Mouse (Mus musculus) hindbrain, embryonic 11.5 days (tissue): ENCODE data around the gene Faap20. TPM values are rescaled to one million over a fixed set of nuclear protein-coding genes. Genes with fewer than 3 reads are reported as not detected.
A peak's percentile ranks its signal among the peaks of the same experiment; 100 is the strongest.

ENCODE experiments used
- ATAC-seq: fragments of 200-750 bp; cut with Nextera tagmentation; 2 replicates; pipeline ENCODE4 v1.8.0; 2017; ENCODE audit warnings: mild to moderate bottlenecking, moderate TSS enrichment, moderate library complexity; ENCODE audit not compliant: low FRiP score
- DNase-seq: peaks from one replicate; pipeline ENCODE4 v3.0.0-alpha.2; 2015; ENCODE audit warnings: low spot score
- H3K27ac ChIP-seq: fragments of 300-500 bp; sonication (generic); 2 replicates; pipeline ENCODE4 v1.5.1; 2014; ENCODE audit warnings: mild to moderate bottlenecking, low read depth, low read length
- H3K27me3 ChIP-seq: fragments of 300-500 bp; sonication (generic); 2 replicates; pipeline ENCODE4 v1.6.1; 2014; ENCODE audit warnings: mild to moderate bottlenecking, low read length, moderate library complexity, mixed read lengths; ENCODE audit not compliant: control insufficient read depth, insufficient read depth
- H3K36me3 ChIP-seq: fragments of 300-500 bp; sonication (generic); 2 replicates; pipeline ENCODE4 v1.6.1; 2014; ENCODE audit warnings: mild to moderate bottlenecking, low read length, moderate library complexity, mixed read lengths; ENCODE audit not compliant: control insufficient read depth, insufficient read depth
- H3K4me1 ChIP-seq: fragments of 300-500 bp; sonication (generic); replicated peaks from 2 replicates; pipeline ENCODE4 v1.6.1; 2014; ENCODE audit warnings: low read length, mixed read lengths; ENCODE audit not compliant: control insufficient read depth, insufficient read depth
- H3K4me2 ChIP-seq: fragments of 300-500 bp; sonication (generic); replicated peaks from 2 replicates; pipeline ENCODE4 v1.6.1; 2014; ENCODE audit warnings: mild to moderate bottlenecking, low read depth, low read length
- H3K4me3 ChIP-seq: fragments of 300-500 bp; sonication (generic); 2 replicates; pipeline ENCODE4 v1.5.1; 2014; ENCODE audit warnings: low read depth, low read length
- H3K9ac ChIP-seq: fragments of 300-500 bp; sonication (generic); 2 replicates; pipeline ENCODE4 v1.6.1; 2014; ENCODE audit warnings: low read depth, low read length
- H3K9me3 ChIP-seq: fragments of 300-500 bp; sonication (generic); 2 replicates; pipeline ENCODE4 v1.6.1; 2016; ENCODE audit warnings: low read length; ENCODE audit not compliant: control insufficient read depth
- WGBS: fragments of 180-500 bp; shearing (Covaris S2); extraction: QIAGEN DNeasy Blood & Tissue Kit; methylation state at CpG from one replicate; pipeline ENCODE4 v1.1.7; 2014; 5-methylcytosine and 5-hydroxymethylcytosine counted together
- polyA plus RNA-seq: library from polyadenylated mRNA; unstranded; fragments of >200 nt; fragmentation: Nextera tagmentation; extraction: Ambion mirVana; gene quantifications from 2 replicates; pipeline ENCODE4 v1.2.1, GENCODE M21; 2014

The Faap20 gene
- polyA plus RNA-seq = 99.0 and 99.3 TPM in 2 replicates

DNA sequence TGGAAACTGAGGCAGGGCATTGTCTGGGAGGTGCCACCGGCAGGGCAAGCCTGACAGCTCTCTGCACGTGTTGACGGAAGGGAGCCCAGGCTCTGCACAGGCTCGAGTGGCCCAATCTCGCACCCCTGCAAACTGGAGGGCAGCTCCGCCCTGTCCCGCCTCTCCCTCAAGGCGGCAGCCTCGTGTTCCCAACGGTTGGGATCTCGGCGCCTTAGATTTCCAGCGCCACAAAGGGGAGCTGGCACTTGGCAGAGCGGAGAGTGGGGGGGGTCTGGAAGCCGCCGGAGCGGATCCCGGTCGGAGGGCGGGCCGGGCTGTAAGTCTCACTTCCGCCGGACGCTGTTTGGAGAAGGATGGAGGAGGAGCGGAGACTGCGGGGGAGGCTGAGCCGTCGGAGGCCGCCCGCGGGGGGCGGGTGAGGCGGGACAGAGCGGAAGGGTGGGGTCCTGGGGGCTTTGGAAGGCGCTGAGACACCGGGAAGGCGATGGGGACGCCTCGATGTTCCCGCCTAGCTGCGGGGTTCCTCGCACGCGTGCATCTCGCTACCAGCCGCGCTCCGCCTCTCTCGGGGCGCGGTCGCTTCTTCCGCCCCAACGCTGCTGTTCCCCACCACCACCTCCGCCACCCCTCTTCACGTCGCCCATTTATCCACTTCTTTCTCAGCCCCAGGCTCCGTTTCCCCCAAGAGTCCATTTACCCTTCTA lies at the start of gene Faap20:
TSS of gene Faap20 (plus strand) at position 155 of the 704 bp plus-strand sequence.
- Histone ChIP-seq H3K4me1 (no peaks in the 10 kb centered on the region; the same call in none of the 2 replicates), H3K27me3 (no peaks in the 10 kb centered on the region), H3K9me3 (no peaks in the 10 kb centered on the region), H3K27ac (peak within 1 kb of the TSS; percentile 98), H3K4me2 (peak within 1 kb of the TSS; percentile 90), H3K4me3 (peak within 1 kb of the TSS; percentile 61), H3K36me3 (no peaks in the 10 kb centered on the region), H3K9ac (peak within 1 kb of the TSS; percentile 91)
- DNase-seq (peak; percentile 91), ATAC-seq (peak; percentile 92)
- 0% methylated on average over 29 of the region's 58 CpGs for WGBS

DNA sequence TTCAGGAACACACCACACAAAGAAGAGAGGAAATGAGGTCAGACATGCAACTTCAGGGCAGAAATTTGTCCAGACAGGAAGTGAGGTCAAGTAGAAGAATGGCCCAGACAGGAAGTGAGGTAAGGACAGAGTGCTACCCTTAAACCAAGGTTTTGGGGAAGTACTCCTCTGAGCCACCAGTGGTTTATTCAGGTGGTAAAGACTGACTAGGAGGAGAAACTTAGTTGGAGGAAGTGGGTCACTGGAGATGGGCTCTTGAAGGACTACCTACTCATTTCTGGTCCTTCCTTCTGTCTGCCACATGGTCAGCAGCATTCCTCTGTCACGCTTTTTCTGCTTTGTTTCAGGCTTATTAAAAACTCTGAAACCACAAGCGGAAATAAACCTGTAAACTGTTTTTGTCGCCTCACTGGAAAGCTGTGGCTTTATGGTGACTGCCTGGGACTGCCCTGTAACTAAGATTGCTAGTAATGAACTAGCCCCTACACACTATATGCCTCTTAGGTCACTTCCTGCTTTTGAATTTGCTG lies 48.7 kb upstream of the Faap20 start:
- H3K4me1 ChIP-seq = 0 out of 2 replicates have a peak, but pooled peaks cover 4% of the 10 kb centered on the region
- 84% methylated on average over 3 of the region's 3 CpGs for WGBS

DNA sequence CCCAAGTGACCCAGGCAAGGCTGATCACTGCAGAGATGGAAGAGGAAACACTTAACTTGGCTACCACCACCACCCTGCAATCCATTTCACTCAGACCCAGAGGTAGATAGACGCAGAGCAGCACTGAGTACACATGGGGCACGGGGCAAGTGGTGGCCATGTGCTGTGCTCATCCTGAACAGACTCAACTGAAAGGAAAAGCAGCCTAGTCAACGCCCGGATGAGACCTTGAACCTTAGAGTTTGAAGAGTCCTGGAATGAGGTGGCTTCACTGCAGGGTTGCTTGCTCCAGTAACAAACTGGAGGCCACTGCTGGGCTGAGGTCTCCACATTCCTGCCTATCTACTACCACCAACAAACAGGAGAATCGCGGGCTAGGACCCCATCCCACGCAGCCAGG lies 47.8 kb upstream of the Faap20 start:
- Histone ChIP-seq H3K9ac (no peak overlapping the region), H3K27me3 (no peaks in the 10 kb centered on the region), H3K4me1 (peaks cover 6% of the 10 kb centered on the region; the same call in 1 of the 2 replicates), H3K4me2 (no peak overlapping the region), H3K27ac (no peak overlapping the region), H3K4me3 (no peak overlapping the region), H3K9me3 (no peaks in the 10 kb centered on the region), H3K36me3 (no peaks in the 10 kb centered on the region)
- WGBS = 92% methylated on average over 7 of the region's 7 CpGs
- ATAC-seq = no peak
- DNase-seq = no peak

More for the DNA sequence above, 48.7 kb upstream of the Faap20 start:
- H3K9ac ChIP-seq = no peak overlapping the region
- ATAC-seq (no peak), DNase-seq (no peak)
- no peak overlapping the region for H3K4me2 ChIP-seq
- H3K36me3 ChIP-seq = no peaks in the 10 kb centered on the region
- no peaks in the 10 kb centered on the region for H3K9me3 ChIP-seq
- no peak overlapping the region for H3K4me3 ChIP-seq
- no peak overlapping the region for H3K27ac ChIP-seq
- no peaks in the 10 kb centered on the region for H3K27me3 ChIP-seq

DNA sequence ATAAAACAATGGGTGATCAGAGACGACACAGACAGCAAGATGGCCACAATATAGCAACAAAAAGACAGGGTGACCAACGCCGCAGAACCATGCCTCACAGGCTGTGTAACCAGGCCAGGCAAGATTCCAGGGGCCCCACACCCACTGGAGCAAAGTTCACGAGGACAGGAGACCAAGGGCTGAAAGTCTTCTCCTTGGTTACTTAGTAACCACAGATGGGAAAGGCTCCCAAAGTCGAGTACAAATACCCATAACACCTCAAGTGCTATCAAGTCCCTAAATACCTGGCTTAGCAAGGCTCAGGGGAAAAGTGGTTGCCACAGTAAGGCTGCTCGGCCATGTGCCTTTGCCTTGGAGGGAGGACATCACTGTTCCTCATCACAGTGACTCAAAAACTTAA lies 43.7 kb upstream of the Faap20 start:
- Histone ChIP-seq H3K9me3 (no peaks in the 10 kb centered on the region), H3K4me2 (no peak overlapping the region), H3K27ac (no peak overlapping the region), H3K9ac (no peak overlapping the region), H3K36me3 (no peaks in the 10 kb centered on the region), H3K4me3 (no peak overlapping the region), H3K27me3 (no peaks in the 10 kb centered on the region), H3K4me1 (peaks cover 14% of the 10 kb centered on the region; the same call in 1 of the 2 replicates)
- WGBS = 62% methylated on average over 6 of the region's 6 CpGs
- ATAC-seq = no peak
- DNase-seq = no peak

DNA sequence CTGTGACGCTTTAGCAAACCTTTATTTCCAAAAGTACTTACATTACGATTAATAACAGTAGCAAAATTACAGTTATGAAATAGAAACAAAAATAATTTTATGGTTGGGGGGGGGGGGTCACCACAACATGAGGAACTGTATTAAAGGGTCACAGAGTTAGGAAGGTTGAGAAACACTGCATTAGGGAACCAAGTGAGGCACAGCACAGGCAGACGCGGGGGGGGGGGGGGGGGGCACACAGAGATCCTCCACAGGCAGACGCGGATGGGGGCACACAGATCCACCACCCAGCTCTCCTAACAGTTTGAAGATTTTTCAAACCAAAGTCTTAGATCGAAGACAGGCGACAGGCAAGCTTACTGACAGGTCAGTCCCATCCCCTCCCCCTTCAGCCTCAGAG lies 43.1 kb upstream of the Faap20 start:
- peaks cover 14% of the 10 kb centered on the region; the same call in 1 of the 2 replicates for H3K4me1 ChIP-seq
- no peaks in the 10 kb centered on the region for H3K27me3 ChIP-seq
- H3K9me3 ChIP-seq = no peaks in the 10 kb centered on the region
- H3K27ac ChIP-seq = no peak overlapping the region
- no peak for ATAC-seq
- H3K9ac ChIP-seq = no peak overlapping the region
- no peak overlapping the region for H3K4me3 ChIP-seq
- no peak for DNase-seq
- WGBS = 80% methylated on average over 6 of the region's 8 CpGs
- no peak overlapping the region for H3K4me2 ChIP-seq
- H3K36me3 ChIP-seq = no peaks in the 10 kb centered on the region

DNA sequence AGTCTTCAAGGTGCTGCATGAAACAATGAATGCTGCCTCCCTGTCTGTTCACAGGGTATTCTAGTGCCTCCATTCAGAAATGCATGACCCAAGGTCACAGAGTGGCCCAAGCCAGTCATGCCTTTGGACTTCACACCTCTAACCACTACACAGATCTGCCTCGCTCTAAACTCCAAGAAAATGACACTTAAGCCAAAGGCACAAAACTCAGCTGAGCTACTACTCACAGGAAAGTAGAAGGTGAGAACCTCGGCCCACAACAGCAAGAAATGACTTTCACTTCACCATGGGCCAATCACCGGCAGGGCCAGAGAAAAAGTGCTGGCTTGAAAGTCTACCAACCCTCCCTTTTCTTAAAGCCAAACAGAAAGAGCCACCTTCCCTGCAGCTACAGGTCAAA lies 41.8 kb upstream of the Faap20 start:
- no peak overlapping the region for H3K4me2 ChIP-seq
- H3K4me3 ChIP-seq = no peak overlapping the region
- no peaks in the 10 kb centered on the region for H3K36me3 ChIP-seq
- peaks cover 14% of the 10 kb centered on the region; the same call in 1 of the 2 replicates for H3K4me1 ChIP-seq
- no peaks in the 10 kb centered on the region for H3K27me3 ChIP-seq
- H3K9me3 ChIP-seq = no peaks in the 10 kb centered on the region
- ATAC-seq (no peak), DNase-seq (no peak)
- no peak overlapping the region for H3K9ac ChIP-seq
- WGBS = 45% methylated on average over 3 of the region's 3 CpGs
- H3K27ac ChIP-seq = no peak overlapping the region

DNA sequence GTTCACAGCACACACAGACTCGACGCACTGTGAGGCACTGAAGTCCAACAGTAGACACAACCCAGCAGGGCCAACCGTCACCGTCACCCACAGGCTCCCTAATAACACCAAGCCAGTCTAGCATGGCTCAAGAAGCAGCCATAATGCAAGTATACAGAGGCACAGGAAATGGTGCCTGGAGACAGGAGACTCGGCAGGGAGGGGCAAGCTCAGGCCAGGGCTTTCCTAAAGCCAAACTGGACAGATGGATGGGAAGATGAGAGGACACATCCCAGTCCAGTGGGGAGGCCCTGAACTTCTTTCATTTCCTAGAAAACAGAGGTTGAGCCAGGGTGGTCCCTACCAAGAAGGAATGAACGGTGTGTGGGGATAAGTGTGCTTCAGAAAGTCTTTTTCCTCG lies 41.0 kb upstream of the Faap20 start:
- Histone ChIP-seq H3K4me2 (no peak overlapping the region; the same call in 1 of the 2 replicates), H3K4me1 (peaks cover 16% of the 10 kb centered on the region), H3K36me3 (no peaks in the 10 kb centered on the region), H3K4me3 (no peak overlapping the region), H3K27me3 (no peaks in the 10 kb centered on the region), H3K9ac (no peak overlapping the region), H3K9me3 (no peaks in the 10 kb centered on the region), H3K27ac (peak overlapping the region; percentile 68)
- no peak for DNase-seq
- WGBS = 54% methylated on average over 7 of the region's 7 CpGs
- no peak for ATAC-seq

DNA sequence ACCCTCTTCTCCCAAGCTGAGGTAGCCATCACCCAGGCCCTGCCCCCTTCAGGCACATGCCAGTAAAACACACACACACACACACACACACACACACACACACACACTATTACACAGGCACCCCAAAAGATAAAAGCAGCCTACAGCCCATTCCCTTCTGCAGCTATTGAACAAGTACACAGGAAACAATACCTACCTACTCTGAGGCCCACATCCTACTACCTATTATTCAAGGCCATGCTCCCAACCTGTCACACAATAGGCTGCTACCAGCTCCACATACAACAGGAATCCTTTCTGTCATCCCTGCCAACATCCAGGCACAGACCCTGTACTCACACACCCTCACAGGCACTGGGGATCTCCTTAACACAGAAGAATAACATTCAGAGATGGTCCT lies 40.5 kb upstream of the Faap20 start:
- peaks cover 18% of the 10 kb centered on the region for H3K4me1 ChIP-seq
- H3K27ac ChIP-seq = no peak overlapping the region

DNA sequence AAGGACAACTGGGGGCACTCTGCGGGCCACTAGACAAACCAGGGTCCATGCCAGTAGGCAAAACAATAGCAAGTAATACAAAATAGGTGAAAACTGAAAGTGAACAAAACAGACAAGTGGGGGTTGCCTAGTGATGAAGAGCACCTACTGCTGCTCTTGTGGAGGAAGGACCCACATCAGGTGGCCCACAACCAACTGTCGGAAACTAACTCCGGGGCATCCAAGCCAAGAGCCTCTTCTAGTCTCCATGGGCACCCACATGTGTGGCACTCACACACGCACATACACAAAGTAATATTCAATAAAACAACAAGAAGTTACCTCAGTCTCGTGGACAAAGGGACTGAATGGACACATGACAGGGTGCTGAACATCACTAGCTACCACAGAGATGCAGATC lies 40.1 kb upstream of the Faap20 start:
- Histone ChIP-seq H3K4me2 (no peak overlapping the region), H3K9me3 (no peaks in the 10 kb centered on the region), H3K9ac (no peak overlapping the region), H3K27me3 (no peaks in the 10 kb centered on the region), H3K36me3 (no peaks in the 10 kb centered on the region), H3K4me3 (no peak overlapping the region), H3K27ac (no peak overlapping the region), H3K4me1 (peaks cover 21% of the 10 kb centered on the region)
- WGBS = 91% methylated on average over 5 of the region's 5 CpGs
- DNase-seq = no peak
- ATAC-seq = no peak

More for the DNA sequence above, 40.5 kb upstream of the Faap20 start:
- DNase-seq (no peak), ATAC-seq (no peak)
- H3K4me2 ChIP-seq = no peak overlapping the region
- no peaks in the 10 kb centered on the region for H3K27me3 ChIP-seq
- H3K36me3 ChIP-seq = no peaks in the 10 kb centered on the region
- no peaks in the 10 kb centered on the region for H3K9me3 ChIP-seq
- H3K4me3 ChIP-seq = no peak overlapping the region
- no peak overlapping the region for H3K9ac ChIP-seq
